Mouse (Mus musculus): Measurements from ENCODE around the gene Gcn1l1.
A peak's percentile ranks its signal among the peaks of the same experiment; 100 is the strongest.
"Not testable (repeated sequence)": the region's sequence is repeated elsewhere in the genome, so short reads cannot be mapped to it uniquely, and the experiment has no call there.

Gcn1l1 gene

GRCm38 (mm10) chr5:115564737-115565393 is at the start of gene Gcn1l1:
TSS of gene Gcn1l1 (plus strand) at chr5:115565254.
- peak; percentile 89 for DNase-seq

DNA sequence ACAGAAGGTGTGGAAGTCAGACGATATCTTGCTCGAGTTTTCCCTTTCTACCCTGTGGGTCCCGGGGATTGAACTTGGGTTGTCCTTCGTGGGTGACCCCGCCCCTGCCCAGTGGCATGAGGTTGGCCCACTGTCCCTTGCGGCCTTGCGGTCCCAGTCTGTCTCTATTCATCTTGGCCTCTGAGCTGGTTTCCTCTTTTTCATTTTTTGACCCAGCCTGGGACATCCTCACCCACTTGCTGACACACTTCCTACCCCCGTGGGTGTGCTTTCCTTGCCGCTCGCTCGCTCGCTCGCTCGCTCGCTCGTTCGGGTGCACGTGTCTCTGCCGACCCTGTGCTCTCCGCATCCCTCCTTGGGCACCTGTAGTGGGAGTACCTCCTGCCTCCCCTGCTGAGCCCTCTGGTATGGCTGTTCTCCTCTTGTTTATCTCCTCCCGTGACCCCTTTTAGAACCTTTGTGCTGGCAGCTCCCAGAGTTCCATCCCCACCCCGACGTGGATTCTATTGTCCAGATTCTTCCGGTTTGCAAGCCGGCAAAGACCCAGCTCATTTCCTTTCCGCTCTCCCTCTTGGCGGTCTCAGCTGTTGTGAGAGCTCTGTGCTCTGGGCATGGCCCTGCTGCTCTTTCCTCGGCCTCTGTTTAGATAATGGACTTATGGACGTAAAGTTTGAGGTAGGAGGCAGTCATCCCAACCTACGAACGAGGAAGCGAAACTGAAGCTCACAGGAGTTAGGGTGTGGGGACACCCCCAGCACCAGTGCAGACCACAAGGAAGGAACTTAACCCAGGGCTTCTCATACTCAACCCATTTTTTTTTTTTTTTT is 48.8 kb upstream of the Gcn1l1 start:
- no peak for DNase-seq

GRCm38 (mm10) chr5:115516908-115517307 is 48.1 kb upstream of the Gcn1l1 start:
- no peak for DNase-seq

GRCm38 (mm10) chr5:115517501-115517900 is 47.6 kb upstream of the Gcn1l1 start:
- DNase-seq, result no peak

DNA sequence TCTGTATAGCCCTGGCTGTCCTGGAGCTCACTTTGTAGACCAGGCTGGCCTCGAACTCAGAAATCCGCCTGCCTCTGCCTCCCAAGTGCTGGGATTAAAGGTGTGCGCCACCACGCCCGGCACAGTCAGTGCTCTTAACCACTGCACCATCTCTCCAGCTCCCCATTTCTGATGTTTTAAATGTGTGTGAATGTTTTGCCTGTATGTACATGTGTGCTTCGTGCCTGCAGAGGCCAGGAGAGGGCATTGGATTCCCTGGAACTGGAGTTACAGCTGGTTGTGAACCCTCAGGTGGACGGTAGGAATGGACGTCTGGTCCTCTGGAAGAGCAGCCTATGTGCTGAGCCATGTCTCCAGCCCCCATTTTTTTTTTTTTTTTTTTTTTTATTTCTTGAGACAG is 46.8 kb upstream of the Gcn1l1 start:
- not testable (repeated sequence) for DNase-seq

GRCm38 (mm10) chr5:115520325-115520869 is 44.7 kb upstream of the Gcn1l1 start:
- no peak for DNase-seq

DNA sequence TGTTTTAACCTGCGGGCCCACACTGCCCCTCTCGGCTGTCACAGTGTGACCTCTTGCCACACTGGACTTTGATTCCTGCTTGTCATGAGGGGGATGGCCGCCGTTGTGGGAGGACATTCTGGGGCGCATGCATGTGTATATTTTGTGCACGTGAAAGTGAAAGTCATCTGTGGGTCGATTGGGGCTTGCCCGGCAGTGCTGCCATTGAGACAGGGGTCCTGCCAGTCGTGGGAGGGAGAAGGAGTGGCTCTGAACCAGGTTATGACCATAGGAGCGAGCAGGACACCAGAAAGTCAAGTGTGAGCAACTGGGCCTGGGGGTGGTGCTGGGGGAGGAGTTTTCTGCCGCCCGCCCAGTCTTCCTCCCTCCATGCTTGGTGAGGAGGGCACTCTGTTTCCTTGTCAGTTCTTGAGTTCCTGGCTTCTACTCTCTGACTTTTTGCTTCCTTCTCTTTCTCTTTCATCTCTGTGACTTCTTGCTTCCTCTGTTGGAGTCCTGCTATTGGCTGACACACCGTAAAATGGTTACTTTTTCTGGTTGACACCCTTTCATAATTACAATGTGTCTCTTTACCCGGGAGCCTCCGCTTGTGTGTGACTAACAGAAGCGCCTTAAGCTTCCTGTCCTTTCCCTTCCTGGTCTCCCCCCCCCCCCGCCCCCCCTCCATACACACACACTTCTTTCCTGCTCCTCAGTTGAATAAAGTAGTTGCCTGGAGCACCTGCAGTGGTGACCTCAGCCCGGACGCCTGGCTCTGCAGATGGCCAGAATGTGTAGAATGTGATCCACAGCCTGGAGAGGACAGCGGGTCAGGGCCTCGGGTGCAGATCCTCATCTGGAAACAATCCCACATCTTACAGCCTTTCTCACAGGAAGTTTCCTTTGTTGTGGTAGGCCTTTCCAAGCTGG is 43.2 kb upstream of the Gcn1l1 start:
- no peak for DNase-seq

GRCm38 (mm10) chr5:115522531-115522930 is 42.5 kb upstream of the Gcn1l1 start:
- no peak for DNase-seq

DNA sequence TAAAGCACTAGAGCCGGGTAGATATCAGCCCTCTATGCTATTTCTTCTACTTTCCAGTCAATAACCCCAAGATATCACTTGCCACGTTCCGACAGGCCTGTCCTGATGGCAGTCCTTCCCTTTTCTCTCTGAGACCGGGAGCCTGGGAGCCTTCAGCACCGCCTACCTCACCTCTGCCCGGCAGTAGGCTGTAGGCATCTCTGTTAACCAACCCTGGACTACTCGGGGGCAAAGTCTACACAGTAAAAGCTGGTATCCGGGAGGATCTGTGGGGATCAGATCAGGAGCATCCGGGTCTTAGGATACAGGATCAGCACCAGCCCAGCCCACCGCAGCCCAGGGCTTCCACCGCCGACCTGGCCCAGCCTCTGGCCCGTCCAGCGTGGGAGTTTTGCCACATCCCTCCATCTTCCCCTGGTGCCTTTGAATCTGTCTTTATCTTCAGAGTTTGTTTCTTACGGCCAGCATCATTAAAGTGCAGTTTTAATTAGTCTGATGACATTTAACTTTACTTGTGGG is 42.0 kb upstream of the Gcn1l1 start:
- DNase-seq, result no peak

GRCm38 (mm10) chr5:115523971-115524370 is 41.1 kb upstream of the Gcn1l1 start:
- peak; percentile 60 for DNase-seq

DNA sequence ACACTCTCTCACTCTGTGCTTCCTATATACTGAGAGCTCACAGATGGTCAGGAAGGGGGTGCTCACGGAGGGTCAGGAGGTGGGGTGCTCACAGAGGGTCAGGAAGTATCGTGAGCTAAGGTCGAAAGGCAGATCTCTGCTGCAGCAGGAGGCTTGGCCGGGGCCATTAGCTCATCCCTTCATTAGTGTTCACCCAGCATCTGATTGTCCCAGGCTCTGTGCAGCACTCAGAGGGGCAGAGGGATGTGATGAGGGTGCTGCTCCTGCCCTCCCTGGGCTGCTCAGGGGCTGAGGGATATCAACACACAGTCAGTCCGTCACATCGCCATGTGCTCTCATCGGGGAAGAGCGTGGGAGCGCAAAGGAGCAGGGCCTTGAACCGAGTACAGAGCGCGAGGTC is 40.6 kb upstream of the Gcn1l1 start:
- DNase-seq, result no peak

DNA sequence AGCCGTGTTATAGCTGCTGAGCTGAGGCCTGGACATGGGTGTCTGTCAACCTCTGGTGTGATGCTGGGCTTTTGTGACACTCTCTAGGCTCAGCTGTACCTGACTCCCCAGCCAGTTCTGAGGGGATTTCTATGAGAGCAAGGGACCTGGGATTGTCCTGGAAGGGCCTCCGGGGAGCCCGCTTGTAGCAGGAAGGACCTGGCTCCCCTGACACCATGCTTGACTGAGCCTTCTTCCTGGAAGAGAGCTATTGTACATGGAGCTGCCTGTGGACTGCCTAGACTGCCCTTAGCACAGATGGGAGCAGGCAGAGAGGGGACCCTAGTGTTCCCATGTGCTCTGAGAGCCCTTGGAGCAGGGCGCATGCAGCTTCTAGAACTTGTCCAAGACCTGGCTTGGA is 39.6 kb upstream of the Gcn1l1 start:
- no peak for DNase-seq

- no peak for DNase-seq
These were observed 39.1 kb upstream of the Gcn1l1 start for GRCm38 (mm10) chr5:115525943-115526342.

- no peak for DNase-seq
These were observed 38.4 kb upstream of the Gcn1l1 start for GRCm38 (mm10) chr5:115526456-115527202.

DNA sequence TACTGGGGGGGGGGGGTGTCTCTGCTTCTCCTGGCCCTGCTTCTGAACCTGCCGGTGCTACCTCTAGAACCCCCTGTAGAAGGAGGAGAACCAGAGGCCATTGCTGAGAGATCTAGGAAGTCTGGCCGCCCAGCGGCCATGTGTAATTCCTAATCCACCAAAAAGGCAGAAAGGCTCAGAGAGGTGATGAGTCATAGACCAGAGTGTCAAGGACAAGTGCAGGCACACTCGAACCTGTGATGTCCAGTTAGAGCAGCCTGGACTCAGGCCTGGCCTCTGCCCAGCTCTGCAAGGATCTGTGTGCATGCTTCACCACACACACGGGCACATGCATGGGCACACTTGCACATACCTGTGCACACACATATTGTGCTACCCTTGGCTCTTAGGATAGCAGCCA is 36.9 kb upstream of the Gcn1l1 start:
- DNase-seq, result no peak

DNA sequence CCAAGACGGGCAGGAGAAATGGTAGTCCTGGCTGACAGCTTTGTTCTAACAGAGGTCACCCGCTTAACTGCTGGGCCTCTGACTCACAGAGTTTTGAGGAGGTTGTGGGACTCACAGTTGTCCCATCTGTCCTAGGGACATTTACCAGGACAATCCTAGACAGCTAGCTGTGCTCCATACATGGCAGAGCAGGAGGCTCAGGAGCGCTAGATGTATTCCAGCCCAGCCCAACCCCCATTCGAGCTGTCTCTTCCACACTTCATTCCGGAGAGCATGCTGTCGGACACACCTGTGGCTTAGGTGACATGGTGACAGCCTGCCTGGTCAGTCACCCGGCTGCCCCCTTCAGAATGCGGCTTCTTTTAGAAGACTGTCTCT is 35.7 kb upstream of the Gcn1l1 start:
- DNase-seq, result no peak

DNA sequence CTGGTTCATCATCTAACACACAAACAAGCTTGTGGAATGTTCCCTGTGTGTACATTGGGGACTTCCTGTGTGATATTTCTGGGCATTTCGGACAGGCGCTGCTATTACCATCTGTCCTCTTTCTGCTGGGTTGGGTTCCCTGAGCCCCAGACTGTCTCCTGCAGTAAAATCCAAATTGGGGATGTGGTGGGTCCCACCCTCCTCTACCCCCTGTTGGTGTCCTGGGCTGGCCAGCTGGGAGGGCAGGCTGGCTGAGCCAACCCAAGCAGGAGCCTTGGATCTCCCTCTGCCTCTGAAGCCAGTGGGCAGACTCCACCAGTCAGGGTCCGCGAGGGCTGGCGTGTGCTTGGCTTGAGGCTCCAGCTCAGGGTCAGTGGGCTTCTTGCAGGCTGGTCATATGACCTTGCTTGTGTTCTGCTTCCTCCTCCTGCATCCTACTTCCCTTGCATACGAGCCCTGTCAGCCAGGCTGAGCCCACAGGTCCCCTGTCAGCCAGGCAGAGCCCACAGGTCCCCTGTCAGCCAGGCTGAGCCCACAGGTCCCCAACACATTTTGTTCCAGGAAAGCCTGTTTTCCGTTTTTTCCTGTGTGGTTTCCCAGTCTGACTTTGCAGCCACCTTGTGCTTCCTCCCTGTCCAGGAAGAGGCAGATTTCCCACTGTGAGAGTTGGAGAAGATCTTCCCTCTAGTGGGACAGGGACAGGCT is 35.2 kb upstream of the Gcn1l1 start:
- DNase-seq, result no peak

- no peak for DNase-seq
These were observed 34.6 kb upstream of the Gcn1l1 start for GRCm38 (mm10) chr5:115530447-115530809.

GRCm38 (mm10) chr5:115531671-115532270 is 33.3 kb upstream of the Gcn1l1 start:
- no peak for DNase-seq

GRCm38 (mm10) chr5:115534290-115534731 is 30.7 kb upstream of the Gcn1l1 start:
- DNase-seq, result no peak

DNA sequence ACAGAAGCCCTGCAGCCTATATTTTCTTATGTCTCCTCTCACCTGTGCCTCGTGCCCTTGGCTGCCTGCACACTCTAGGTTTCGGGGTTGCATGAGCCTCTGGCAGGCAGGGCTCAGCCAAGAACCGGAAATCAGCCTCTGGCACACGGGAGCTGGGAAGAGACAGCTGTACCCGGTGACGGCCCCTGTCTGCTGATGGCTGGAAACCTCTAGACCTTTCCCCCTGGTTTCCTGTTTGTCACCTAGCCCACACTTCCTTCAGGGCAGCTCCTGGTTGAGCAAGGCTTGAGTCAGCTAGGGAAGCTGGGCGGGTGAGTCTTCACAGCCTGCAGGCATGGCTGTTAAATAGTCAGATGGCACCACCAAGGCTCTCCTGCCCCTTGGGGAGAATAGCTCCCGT is 30.2 kb upstream of the Gcn1l1 start:
- DNase-seq, result no peak

Measured in retina, postnatal 1 day (tissue).